Mouse (Mus musculus): ENCODE measurements around the gene Klkb1. TPM values are rescaled to one million over a fixed set of nuclear protein-coding genes. Genes with fewer than 3 reads are reported as not detected.

Gene Klkb1
- polyA plus RNA-seq (2011; ENCODE audit: insufficient read depth, insufficient read length, low read depth, missing spikeins) = 0.12 TPM in 1 of 2 replicates, not detected in the other

GRCm38 (mm10) chr8:45294687-45295086 lies at the start of gene Klkb1:
Gene Klkb1 (minus strand): TSS chr8:45294859.
- no peak for TF ChIP-seq POLR2A (IDR thresholded peaks at IDR 0.05; ENCODE audit: insufficient read depth, low read length)
- TF ChIP-seq CTCF (IDR thresholded peaks at IDR 0.05; ENCODE audit: low read depth, low read length) = no peak
- TF ChIP-seq EP300 (IDR thresholded peaks at IDR 0.05; ENCODE audit: insufficient read depth, low read depth, low read length) = no peak
- H3K4me3 ChIP-seq (ENCODE audit: low read depth, low read length) = no peak within 1 kb of the TSS
- no peaks in the 10 kb centered on the region for H3K36me3 ChIP-seq (ENCODE audit: control insufficient read depth, insufficient read depth, low read length, poor library complexity, severe bottlenecking)
- H3K9me3 ChIP-seq (replicated peaks; ENCODE audit: control insufficient read depth, insufficient read depth, low read length, poor library complexity, severe bottlenecking) = peaks cover 9% of the 10 kb centered on the region; the same call in 1 of the 2 replicates
- no peak within 1 kb of the TSS for H3K9ac ChIP-seq (ENCODE audit: low read depth, poor library complexity, severe bottlenecking)
- H3K27me3 ChIP-seq (ENCODE audit: control insufficient read depth, insufficient read depth, low read length, poor library complexity, severe bottlenecking) = no peaks in the 10 kb centered on the region
- H3K4me1 ChIP-seq (ENCODE audit: control insufficient read depth, insufficient read depth, low read length) = no peaks in the 10 kb centered on the region
- H3K27ac ChIP-seq (ENCODE audit: insufficient read depth, low read length) = no peak within 1 kb of the TSS

- Histone ChIP-seq H3K27ac (ENCODE audit: insufficient read depth, low read length) (no peak overlapping the region), H3K27me3 (ENCODE audit: control insufficient read depth, insufficient read depth, low read length, poor library complexity, severe bottlenecking) (no peaks in the 10 kb centered on the region), H3K9ac (ENCODE audit: low read depth, poor library complexity, severe bottlenecking) (no peak overlapping the region), H3K4me1 (ENCODE audit: control insufficient read depth, insufficient read depth, low read length) (no peaks in the 10 kb centered on the region), H3K4me3 (ENCODE audit: low read depth, low read length) (no peak overlapping the region), H3K9me3 (replicated peaks; ENCODE audit: control insufficient read depth, insufficient read depth, low read length, poor library complexity, severe bottlenecking) (no peaks in the 10 kb centered on the region), H3K36me3 (ENCODE audit: control insufficient read depth, insufficient read depth, low read length, poor library complexity, severe bottlenecking) (no peaks in the 10 kb centered on the region)
- no peak for TF ChIP-seq CTCF (IDR thresholded peaks at IDR 0.05; ENCODE audit: low read depth, low read length)
- TF ChIP-seq EP300 (IDR thresholded peaks at IDR 0.05; ENCODE audit: insufficient read depth, low read depth, low read length) = no peak
- TF ChIP-seq POLR2A (IDR thresholded peaks at IDR 0.05; ENCODE audit: insufficient read depth, low read length) = no peak
Observed at GRCm38 (mm10) chr8:45344298-45344697, 49.6 kb upstream of the Klkb1 start.

- 0 out of 2 replicates have a peak, but pooled peaks cover 1% of the 10 kb centered on the region for H3K27me3 ChIP-seq (ENCODE audit: control insufficient read depth, insufficient read depth, low read length, poor library complexity, severe bottlenecking)
- no peaks in the 10 kb centered on the region for H3K9me3 ChIP-seq (replicated peaks; ENCODE audit: control insufficient read depth, insufficient read depth, low read length, poor library complexity, severe bottlenecking)
- H3K4me1 ChIP-seq (ENCODE audit: control insufficient read depth, insufficient read depth, low read length) = no peaks in the 10 kb centered on the region
- no peaks in the 10 kb centered on the region for H3K36me3 ChIP-seq (ENCODE audit: control insufficient read depth, insufficient read depth, low read length, poor library complexity, severe bottlenecking)
- H3K9ac ChIP-seq (ENCODE audit: low read depth, poor library complexity, severe bottlenecking) = no peak overlapping the region
- no peak for TF ChIP-seq EP300 (IDR thresholded peaks at IDR 0.05; ENCODE audit: insufficient read depth, low read depth, low read length)
- TF ChIP-seq POLR2A (IDR thresholded peaks at IDR 0.05; ENCODE audit: insufficient read depth, low read length) = no peak
- no peak for TF ChIP-seq CTCF (IDR thresholded peaks at IDR 0.05; ENCODE audit: low read depth, low read length)
- H3K4me3 ChIP-seq (ENCODE audit: low read depth, low read length) = no peak overlapping the region
- H3K27ac ChIP-seq (ENCODE audit: insufficient read depth, low read length) = no peak overlapping the region
Observed at GRCm38 (mm10) chr8:45341630-45342628, 47.3 kb upstream of the Klkb1 start.

GRCm38 (mm10) chr8:45333493-45333892 lies 38.8 kb upstream of the Klkb1 start:
- no peaks in the 10 kb centered on the region for H3K36me3 ChIP-seq (ENCODE audit: control insufficient read depth, insufficient read depth, low read length, poor library complexity, severe bottlenecking)
- TF ChIP-seq CTCF (IDR thresholded peaks at IDR 0.05; ENCODE audit: low read depth, low read length) (no peak), EP300 (IDR thresholded peaks at IDR 0.05; ENCODE audit: insufficient read depth, low read depth, low read length) (no peak)
- H3K4me1 ChIP-seq (ENCODE audit: control insufficient read depth, insufficient read depth, low read length) = no peaks in the 10 kb centered on the region
- peak overlapping the region; percentile 2; the same call in 1 of the 2 replicates for H3K9ac ChIP-seq (ENCODE audit: low read depth, poor library complexity, severe bottlenecking)
- H3K27ac ChIP-seq (ENCODE audit: insufficient read depth, low read length) = no peak overlapping the region
- H3K27me3 ChIP-seq (ENCODE audit: control insufficient read depth, insufficient read depth, low read length, poor library complexity, severe bottlenecking) = peaks cover 7% of the 10 kb centered on the region
- 0 out of 2 replicates have a peak, but pooled peaks cover 2% of the 10 kb centered on the region for H3K9me3 ChIP-seq (replicated peaks; ENCODE audit: control insufficient read depth, insufficient read depth, low read length, poor library complexity, severe bottlenecking)
- H3K4me3 ChIP-seq (ENCODE audit: low read depth, low read length) = peak overlapping the region; percentile 48

- Histone ChIP-seq H3K4me1 (ENCODE audit: control insufficient read depth, insufficient read depth, low read length) (no peaks in the 10 kb centered on the region), H3K27ac (ENCODE audit: insufficient read depth, low read length) (no peak within 1 kb of the TSS), H3K4me3 (ENCODE audit: low read depth, low read length) (peak within 1 kb of the TSS; percentile 48), H3K36me3 (ENCODE audit: control insufficient read depth, insufficient read depth, low read length, poor library complexity, severe bottlenecking) (no peaks in the 10 kb centered on the region), H3K9ac (ENCODE audit: low read depth, poor library complexity, severe bottlenecking) (peak within 1 kb of the TSS; percentile 2; the same call in 1 of the 2 replicates), H3K9me3 (replicated peaks; ENCODE audit: control insufficient read depth, insufficient read depth, low read length, poor library complexity, severe bottlenecking) (0 out of 2 replicates have a peak, but pooled peaks cover 2% of the 10 kb centered on the region), H3K27me3 (ENCODE audit: control insufficient read depth, insufficient read depth, low read length, poor library complexity, severe bottlenecking) (peaks cover 7% of the 10 kb centered on the region)
- TF ChIP-seq POLR2A (IDR thresholded peaks at IDR 0.05; ENCODE audit: insufficient read depth, low read length) (no peak), CTCF (IDR thresholded peaks at IDR 0.05; ENCODE audit: low read depth, low read length) (no peak), EP300 (IDR thresholded peaks at IDR 0.05; ENCODE audit: insufficient read depth, low read depth, low read length) (no peak)
Observed at GRCm38 (mm10) chr8:45332685-45333409, 38.2 kb upstream of the Klkb1 start, which contains the start of gene Cyp4v3. Gene Cyp4v3 (minus strand): TSS chr8:45333216.

Measured in ES-Bruce4 (cell line).